Mouse (Mus musculus): ENCODE data around the gene Xkrx. TPM values are rescaled to one million over a fixed set of nuclear protein-coding genes. Genes with fewer than 3 reads are reported as not detected.

Gene Xkrx
- polyA plus RNA-seq, 1 experiment from 2014 or later = 0.14 TPM

GRCm38 (mm10) chrX:134102641-134103040 lies 59.2 kb downstream of the Xkrx start:
- Histone ChIP-seq H3K9me3 (replicated peaks; ENCODE audit: control insufficient read depth, low read length) (no peaks in the 10 kb centered on the region), H3K4me2 (no peak overlapping the region), H3K4me1 (ENCODE audit: control insufficient read depth, insufficient read depth, low read length) (no peaks in the 10 kb centered on the region), H3K27me3 (ENCODE audit: control insufficient read depth, insufficient read depth, low read length) (no peaks in the 10 kb centered on the region), H3K9ac (ENCODE audit: low read depth, low read length) (no peak overlapping the region), H3K36me3 (ENCODE audit: control insufficient read depth, insufficient read depth, low read length) (no peaks in the 10 kb centered on the region), H3K4me3 (ENCODE audit: low read depth, low read length) (no peak overlapping the region), H3K27ac (ENCODE audit: low read depth, low read length) (no peak overlapping the region)
- ATAC-seq (replicated peaks; ENCODE audit: insufficient number of reproducible peaks, low FRiP score, low TSS enrichment) = no peak
- 64% methylated on average over 2 of the region's 2 CpGs for WGBS (ENCODE audit: insufficient replicate concordance)

Other genes with a start within 250 kb of the Xkrx start
- 2.6 and 3.3 TPM in 2 replicates for gene Sytl4, start 180.3 kb downstream of the Xkrx start, polyA plus RNA-seq (2014; fragmentation: Nextera tagmentation; extraction: Ambion mirVana)
- gene Cstf2, start 102.9 kb downstream of the Xkrx start, polyA plus RNA-seq (2014; fragmentation: Nextera tagmentation; extraction: Ambion mirVana) = 36.3 and 42.6 TPM in 2 replicates
- 0.09 TPM in 1 of 2 replicates, not detected in the other for gene Arl13a, start 25.4 kb upstream of the Xkrx start, polyA plus RNA-seq (2014; fragmentation: Nextera tagmentation; extraction: Ambion mirVana)
- 0.24 TPM in 1 of 2 replicates, not detected in the other for gene Nox1, start 59.9 kb upstream of the Xkrx start, polyA plus RNA-seq (2014; fragmentation: Nextera tagmentation; extraction: Ambion mirVana)
- 31.4 and 33.1 TPM in 2 replicates for gene Trmt2b, start 114.9 kb upstream of the Xkrx start, polyA plus RNA-seq (2014; fragmentation: Nextera tagmentation; extraction: Ambion mirVana)
- 2.8 and 3.6 TPM in 2 replicates for gene Tmem35a, start 133.1 kb upstream of the Xkrx start, polyA plus RNA-seq (2014; fragmentation: Nextera tagmentation; extraction: Ambion mirVana)
- gene Cenpi, start 146.0 kb upstream of the Xkrx start, polyA plus RNA-seq (2014; fragmentation: Nextera tagmentation; extraction: Ambion mirVana) = 28.6 and 28.7 TPM in 2 replicates
- 0.59 and 0.93 TPM in 2 replicates for gene Drp2, start 242.5 kb upstream of the Xkrx start, polyA plus RNA-seq (2014; fragmentation: Nextera tagmentation; extraction: Ambion mirVana)